Mouse (Mus musculus) kidney, embryonic 16.5 days (tissue): Measurements from ENCODE around the gene Phldb3. TPM values are rescaled to one million over a fixed set of nuclear protein-coding genes. Genes with fewer than 3 reads are reported as not detected.

Source experiments
- ATAC-seq: fragments of 200-750 bp; cut with Nextera tagmentation; 2 replicates; pipeline ENCODE4 v1.8.0; 2017; ENCODE audit warnings: moderate TSS enrichment; ENCODE audit not compliant: low FRiP score, low TSS enrichment
- H3K27ac ChIP-seq: fragments of 300-500 bp; sonication (generic); 2 replicates; pipeline ENCODE4 v1.5.1; 2014; ENCODE audit warnings: low read length
- H3K27me3 ChIP-seq: fragments of 300-500 bp; sonication (generic); 2 replicates; pipeline ENCODE4 v1.6.1; 2014; ENCODE audit warnings: low read length, control low read depth, mixed read lengths; ENCODE audit not compliant: insufficient read depth
- H3K36me3 ChIP-seq: fragments of 300-500 bp; sonication (generic); 2 replicates; pipeline ENCODE4 v1.6.1; 2014; ENCODE audit warnings: low read length, control low read depth, mixed read lengths; ENCODE audit not compliant: insufficient read depth
- H3K4me1 ChIP-seq: fragments of 300-500 bp; sonication (generic); 2 replicates; pipeline ENCODE4 v1.6.1; 2014; ENCODE audit warnings: low read length, control low read depth, mixed read lengths; ENCODE audit not compliant: insufficient read depth
- H3K4me2 ChIP-seq: fragments of 300-500 bp; sonication (generic); replicated peaks from 2 replicates; pipeline ENCODE4 v1.6.1; 2014; ENCODE audit warnings: low read depth, low read length
- H3K4me3 ChIP-seq: fragments of 300-500 bp; sonication (generic); 2 replicates; pipeline ENCODE4 v1.5.1; 2014; ENCODE audit warnings: mild to moderate bottlenecking, low read length
- H3K9ac ChIP-seq: fragments of 300-500 bp; sonication (generic); replicated peaks from 2 replicates; pipeline ENCODE4 v1.6.1; 2014; ENCODE audit warnings: low read length
- H3K9me3 ChIP-seq: fragments of 300-500 bp; sonication (generic); 2 replicates; pipeline ENCODE4 v1.6.1; 2016; ENCODE audit warnings: low read length, control low read depth
- WGBS: fragments of 180-500 bp; shearing (Covaris S2); extraction: QIAGEN DNeasy Blood & Tissue Kit; methylation state at CpG from one replicate; pipeline ENCODE4 v1.1.7; 2014; 5-methylcytosine and 5-hydroxymethylcytosine counted together
- polyA plus RNA-seq: library from polyadenylated mRNA; unstranded; fragments of >200 nt; fragmentation: Nextera tagmentation; extraction: Ambion mirVana; gene quantifications from 2 replicates; pipeline ENCODE4 v1.2.1, GENCODE M21; 2015

The Phldb3 gene
- polyA plus RNA-seq, 1 experiment from 2014 or later, result 0.14 TPM

DNA sequence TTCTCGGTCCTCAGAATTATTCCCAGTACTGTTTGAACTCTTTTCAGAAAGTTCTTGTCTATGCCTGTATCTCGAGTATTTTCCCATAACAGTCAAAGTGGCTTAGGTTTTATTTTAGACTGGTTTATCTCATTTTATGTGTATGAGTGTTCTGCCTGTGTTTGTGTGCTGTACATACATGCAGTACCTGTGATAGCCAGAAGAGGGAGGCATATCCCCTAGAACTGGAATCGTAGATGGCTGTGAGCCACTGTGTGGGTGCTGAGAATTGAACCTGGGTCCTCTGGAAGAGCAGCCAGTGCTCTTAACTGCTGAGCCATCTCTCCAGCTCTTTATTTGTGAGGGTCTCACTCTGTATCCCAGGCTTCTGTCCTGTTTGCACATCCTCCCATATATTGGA, 10.6 kb downstream of the Phldb3 start:
- 84% methylated on average over 3 of the region's 3 CpGs for WGBS
- ATAC-seq, result no peak

DNA sequence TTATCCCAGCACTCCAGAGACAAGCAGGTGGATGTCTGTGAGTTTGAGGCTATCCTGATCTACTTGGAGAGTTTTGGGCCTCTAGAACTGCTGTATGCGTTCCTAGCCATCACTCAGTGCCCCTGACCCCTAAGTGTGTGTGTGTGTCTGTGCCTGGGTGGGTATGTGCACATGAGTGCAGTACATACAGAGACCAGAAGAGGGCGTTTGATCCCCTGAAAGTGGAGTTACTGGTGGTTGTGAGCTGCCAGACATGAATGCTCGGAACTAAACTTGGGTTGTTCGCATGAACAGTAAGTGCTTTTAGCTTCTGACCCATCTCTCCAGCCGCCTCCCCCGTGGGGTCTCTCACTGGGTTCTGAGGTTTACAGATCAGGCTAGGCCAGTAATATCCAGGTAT, 12.4 kb downstream of the Phldb3 start:
- H3K27me3 ChIP-seq, result no peaks in the 10 kb centered on the region
- no peak for ATAC-seq

More for the DNA sequence above, 10.6 kb downstream of the Phldb3 start:
- Histone ChIP-seq H3K4me2 (no peak overlapping the region), H3K9me3 (no peaks in the 10 kb centered on the region), H3K4me3 (no peak overlapping the region), H3K36me3 (0 out of 2 replicates have a peak, but pooled peaks cover 2% of the 10 kb centered on the region), H3K4me1 (no peaks in the 10 kb centered on the region), H3K9ac (no peak overlapping the region), H3K27ac (no peak overlapping the region), H3K27me3 (no peaks in the 10 kb centered on the region)

DNA sequence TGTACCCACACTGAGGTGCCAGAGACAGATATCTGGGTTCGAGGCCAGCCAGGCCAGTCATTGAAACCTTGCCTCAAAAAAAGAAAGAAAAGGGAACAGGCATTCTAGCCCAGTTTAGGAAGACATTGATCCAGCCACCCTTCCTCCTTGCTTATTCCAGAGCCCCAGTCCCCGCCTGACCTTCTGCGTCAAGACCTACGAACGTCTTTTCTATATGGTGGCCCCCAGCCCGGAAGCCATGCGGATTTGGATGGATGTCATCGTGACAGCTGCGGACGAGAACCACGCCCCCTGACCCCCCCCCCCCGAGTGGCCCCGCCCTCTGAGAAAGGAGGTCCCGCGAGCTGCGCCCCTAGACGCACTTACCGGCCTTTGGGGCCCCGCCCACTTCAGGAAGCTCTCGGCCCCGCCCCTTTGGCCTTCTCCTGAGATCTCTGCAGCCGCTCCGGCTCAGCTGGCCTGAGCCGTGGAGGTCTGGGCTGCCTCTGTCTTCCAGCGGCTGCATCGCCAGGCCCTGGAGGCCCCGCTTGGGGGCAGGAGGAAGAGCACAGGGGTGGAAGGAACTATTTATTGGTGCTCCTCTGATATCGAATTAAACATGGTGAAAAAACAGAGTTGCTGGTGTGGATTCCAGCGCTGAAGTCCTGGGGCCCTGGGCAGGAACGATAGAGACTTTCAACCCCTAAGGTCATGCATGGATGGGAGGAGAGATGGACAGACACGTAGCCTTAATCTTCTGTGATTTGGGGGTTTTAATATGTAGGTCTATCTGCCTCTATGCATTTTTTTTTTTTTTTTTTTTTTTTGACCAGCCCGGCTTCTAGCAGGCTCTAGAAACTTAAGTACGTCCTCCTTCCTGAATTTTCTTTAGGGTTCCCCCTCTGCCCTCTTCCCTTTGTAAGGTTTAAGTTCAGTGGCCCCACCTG, 18.4 kb downstream of the Phldb3 start:
- no peaks in the 10 kb centered on the region for H3K9me3 ChIP-seq
- peak overlapping the region; percentile 65 for H3K9ac ChIP-seq
- no peaks in the 10 kb centered on the region for H3K27me3 ChIP-seq
- H3K4me3 ChIP-seq, result peak overlapping the region; percentile 43
- peak overlapping the region; percentile 70 for H3K4me2 ChIP-seq
- no peak overlapping the region for H3K27ac ChIP-seq
- peak; percentile 93 for ATAC-seq
- peaks cover 7% of the 10 kb centered on the region for H3K4me1 ChIP-seq
- H3K36me3 ChIP-seq, result no peaks in the 10 kb centered on the region
- WGBS, result 6% methylated on average over 31 of the region's 33 CpGs

More for the DNA sequence above, 12.4 kb downstream of the Phldb3 start:
- WGBS, result 79% methylated on average over 6 of the region's 6 CpGs
- no peak overlapping the region for H3K9ac ChIP-seq
- no peaks in the 10 kb centered on the region for H3K9me3 ChIP-seq
- H3K4me3 ChIP-seq, result no peak overlapping the region
- no peaks in the 10 kb centered on the region for H3K4me1 ChIP-seq
- 0 out of 2 replicates have a peak, but pooled peaks cover 2% of the 10 kb centered on the region for H3K36me3 ChIP-seq
- no peak overlapping the region for H3K27ac ChIP-seq
- no peak overlapping the region for H3K4me2 ChIP-seq

DNA sequence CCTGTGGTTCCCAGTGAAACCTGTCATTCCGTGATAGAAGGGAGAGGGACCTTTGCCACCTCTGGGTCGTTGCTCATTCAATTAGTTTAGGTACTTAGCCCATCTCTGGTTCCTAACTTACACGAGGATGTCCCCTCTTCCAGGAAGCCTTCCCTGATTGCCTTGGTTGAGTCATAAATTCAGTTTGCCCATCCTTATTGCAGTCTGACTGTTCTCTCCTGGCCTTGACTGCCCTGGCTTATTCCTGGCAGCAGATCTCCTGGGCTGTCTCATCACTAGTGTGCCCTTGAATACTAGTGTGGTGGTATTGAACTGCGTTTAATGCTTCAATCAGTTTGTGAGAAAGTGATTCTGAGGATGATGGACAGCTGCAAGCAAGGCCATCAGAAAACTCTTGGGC, 19.1 kb downstream of the Phldb3 start:
- WGBS, result 61% methylated on average over 4 of the region's 4 CpGs
- no peak overlapping the region for H3K4me2 ChIP-seq
- H3K27me3 ChIP-seq, result no peaks in the 10 kb centered on the region
- no peak for ATAC-seq
- no peak overlapping the region for H3K27ac ChIP-seq
- no peaks in the 10 kb centered on the region for H3K36me3 ChIP-seq
- no peaks in the 10 kb centered on the region for H3K9me3 ChIP-seq
- H3K4me1 ChIP-seq, result peaks cover 7% of the 10 kb centered on the region
- H3K9ac ChIP-seq, result no peak overlapping the region; the same call in 1 of the 2 replicates
- H3K4me3 ChIP-seq, result no peak overlapping the region

DNA sequence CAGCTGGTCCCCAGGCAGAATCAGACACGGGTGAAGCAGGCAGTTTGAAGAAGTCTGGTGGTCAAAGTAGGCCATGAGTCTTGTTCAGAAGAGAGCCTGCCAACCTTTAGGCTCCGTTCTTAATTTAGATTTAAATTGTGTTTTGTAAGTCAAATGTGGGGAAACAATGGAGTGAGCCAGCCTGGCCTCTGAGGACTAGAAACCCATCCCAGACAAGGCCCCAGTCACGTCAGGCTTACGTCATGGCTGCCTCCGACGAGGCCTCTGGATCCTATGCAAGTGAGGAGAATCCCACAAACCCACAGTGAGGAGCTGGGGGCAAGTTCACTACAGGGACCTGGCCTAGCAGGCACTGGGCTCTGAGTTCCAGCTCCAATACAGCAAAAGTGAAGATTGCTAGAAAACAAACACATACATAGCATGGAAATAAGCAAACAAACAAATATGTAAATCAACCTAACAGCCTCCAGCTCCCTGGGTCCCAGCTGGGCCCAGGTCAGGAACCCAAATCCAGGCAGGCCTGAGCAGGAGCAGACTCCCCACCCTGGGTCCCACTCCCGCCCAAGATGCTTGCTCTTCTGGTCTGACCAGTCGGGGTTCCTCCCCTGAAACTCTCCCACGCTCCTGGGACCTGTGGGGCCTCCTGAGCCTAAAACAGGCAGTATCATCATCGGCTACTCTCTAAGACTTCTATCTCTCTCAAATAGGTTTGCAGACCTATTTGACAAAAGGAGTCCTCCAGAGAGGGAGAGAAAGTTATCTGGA, 19.7 kb downstream of the Phldb3 start:
- no peaks in the 10 kb centered on the region for H3K27me3 ChIP-seq
- no peak for ATAC-seq
- no peak overlapping the region for H3K27ac ChIP-seq
- H3K4me2 ChIP-seq, result no peak overlapping the region
- no peak overlapping the region for H3K9ac ChIP-seq
- no peaks in the 10 kb centered on the region for H3K9me3 ChIP-seq
- no peaks in the 10 kb centered on the region for H3K36me3 ChIP-seq
- H3K4me1 ChIP-seq, result peaks cover 7% of the 10 kb centered on the region
- no peak overlapping the region for H3K4me3 ChIP-seq
- 76% methylated on average over 10 of the region's 10 CpGs for WGBS

DNA sequence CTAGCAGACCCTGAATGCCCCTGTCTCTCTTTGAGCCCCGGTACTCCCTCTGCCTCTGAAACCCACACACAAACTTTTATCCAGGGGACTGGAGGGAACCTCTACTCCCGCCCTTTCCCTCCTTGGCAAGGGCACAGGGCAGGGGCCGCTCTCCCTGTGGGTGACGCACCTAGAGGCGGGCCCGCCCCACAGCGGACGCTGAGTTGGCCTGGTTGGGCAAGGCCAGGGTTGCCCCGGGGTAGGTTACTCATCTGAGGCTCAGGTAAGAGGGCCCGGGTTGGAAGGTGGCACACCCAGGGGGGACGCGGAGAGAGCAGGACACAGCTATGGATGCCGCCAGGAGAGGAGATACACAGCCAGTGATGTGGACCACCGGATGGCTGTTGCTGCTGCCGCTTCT, 25.7 kb downstream of the Phldb3 start, which contains the start of gene Lypd3:
Lypd3 (plus strand) TSS at position 287 of the 400 bp plus-strand sequence.
- Histone ChIP-seq H3K27me3 (peaks cover 51% of the 10 kb centered on the region), H3K9ac (peak within 1 kb of the TSS; percentile 31; the same call in 1 of the 2 replicates), H3K36me3 (no peaks in the 10 kb centered on the region), H3K4me1 (peaks cover 10% of the 10 kb centered on the region; the same call in 1 of the 2 replicates), H3K4me2 (peak within 1 kb of the TSS; percentile 23), H3K9me3 (no peaks in the 10 kb centered on the region), H3K4me3 (peak within 1 kb of the TSS; percentile 11; the same call in 1 of the 2 replicates), H3K27ac (no peak within 1 kb of the TSS)
- WGBS, result 13% methylated on average over 15 of the region's 15 CpGs
- ATAC-seq, result no peak

DNA sequence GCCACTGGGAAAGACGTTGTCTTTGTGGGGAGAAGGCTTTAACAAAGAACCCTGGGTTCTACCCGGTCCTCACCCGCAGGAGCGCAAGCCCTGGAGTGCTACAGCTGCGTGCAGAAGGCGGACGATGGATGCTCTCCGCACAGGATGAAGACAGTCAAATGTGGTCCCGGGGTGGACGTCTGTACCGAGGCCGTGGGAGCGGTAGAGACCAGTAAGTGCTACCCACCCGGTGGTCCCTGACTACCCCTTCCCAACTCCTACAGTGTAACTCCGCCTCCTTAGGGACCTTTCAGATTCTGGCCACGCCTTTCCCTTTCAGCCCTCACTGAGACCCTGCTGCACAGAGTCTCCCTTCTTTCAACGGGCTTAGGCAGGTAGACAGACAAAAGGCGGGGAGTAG, 26.5 kb downstream of the Phldb3 start:
- H3K9me3 ChIP-seq, result no peaks in the 10 kb centered on the region
- peaks cover 57% of the 10 kb centered on the region for H3K27me3 ChIP-seq
- H3K9ac ChIP-seq, result peak overlapping the region; percentile 31; the same call in 1 of the 2 replicates
- H3K4me1 ChIP-seq, result peaks cover 10% of the 10 kb centered on the region; the same call in 1 of the 2 replicates
- peak; percentile 20; the same call in 1 of the 2 replicates for ATAC-seq
- 2% methylated on average over 18 of the region's 18 CpGs for WGBS
- H3K4me2 ChIP-seq, result peak overlapping the region; percentile 23
- H3K36me3 ChIP-seq, result no peaks in the 10 kb centered on the region
- no peak overlapping the region for H3K27ac ChIP-seq
- H3K4me3 ChIP-seq, result peak overlapping the region; percentile 11; the same call in 1 of the 2 replicates

DNA sequence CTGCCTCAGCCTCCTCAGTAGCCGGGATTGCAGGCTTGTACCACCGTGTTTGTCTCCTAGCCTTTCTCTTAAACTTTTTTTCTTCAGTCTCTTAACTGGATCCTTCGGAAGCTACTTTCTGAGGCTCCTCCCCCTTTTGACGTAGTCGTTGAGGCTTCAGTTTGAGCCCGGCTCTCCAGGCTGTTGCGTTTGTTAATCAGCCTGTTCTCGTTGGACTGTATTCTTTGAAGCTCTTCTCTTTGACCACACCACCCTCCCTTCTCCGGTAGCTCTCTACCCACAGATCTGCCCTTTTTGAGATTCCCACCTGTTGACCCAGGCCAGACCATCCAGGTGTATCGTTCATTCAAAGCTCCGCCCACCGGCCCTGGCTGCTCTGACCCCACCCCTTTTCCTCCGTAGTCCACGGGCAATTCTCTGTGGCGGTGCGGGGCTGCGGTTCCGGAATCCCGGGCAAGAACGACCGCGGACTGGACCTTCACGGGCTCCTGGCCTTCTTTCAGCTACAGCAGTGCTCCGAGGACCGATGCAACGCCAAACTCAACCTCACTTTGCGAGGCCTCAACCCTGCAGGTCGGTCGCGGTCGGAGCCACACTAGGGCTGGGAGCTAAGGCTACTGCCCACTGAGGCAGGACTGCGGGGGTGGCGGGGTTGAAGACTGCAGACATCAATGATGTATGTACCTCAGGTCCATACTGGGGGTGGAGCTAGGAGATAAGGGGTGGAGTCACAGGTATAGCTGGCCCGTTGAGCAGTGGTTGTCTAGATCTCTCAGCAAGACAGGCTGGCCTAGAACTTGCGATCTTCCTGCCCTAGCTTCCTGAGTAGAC, 27.7 kb downstream of the Phldb3 start:
- peaks cover 57% of the 10 kb centered on the region for H3K27me3 ChIP-seq
- H3K27ac ChIP-seq, result no peak overlapping the region
- ATAC-seq, result peak; percentile 66; the same call in 1 of the 2 replicates
- peak overlapping the region; percentile 51 for H3K4me3 ChIP-seq
- H3K4me2 ChIP-seq, result peak overlapping the region; percentile 85
- peak overlapping the region; percentile 56 for H3K9ac ChIP-seq
- no peaks in the 10 kb centered on the region for H3K36me3 ChIP-seq
- 1% methylated on average over 35 of the region's 35 CpGs for WGBS
- H3K4me1 ChIP-seq, result peaks cover 10% of the 10 kb centered on the region; the same call in 1 of the 2 replicates
- no peaks in the 10 kb centered on the region for H3K9me3 ChIP-seq

DNA sequence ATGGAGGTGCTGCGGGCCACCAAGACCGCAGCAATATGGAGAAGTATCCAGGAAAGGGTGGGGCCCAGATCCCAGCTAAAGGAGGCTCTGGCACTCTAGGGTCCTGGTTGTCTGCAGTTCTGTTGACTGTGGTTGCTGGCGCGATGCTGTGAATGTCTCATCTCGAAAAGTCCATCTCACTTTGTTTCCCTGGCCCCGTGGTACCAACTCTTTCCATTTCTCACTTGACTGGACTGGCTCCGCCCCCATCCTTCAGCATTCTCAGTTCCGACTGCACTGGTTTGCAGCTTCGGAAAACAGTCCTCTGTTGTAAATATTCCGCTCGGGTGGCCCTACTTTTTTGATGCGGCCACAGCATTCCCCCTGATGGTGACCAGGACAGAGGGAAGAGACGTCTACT, 29.9 kb downstream of the Phldb3 start:
- Histone ChIP-seq H3K36me3 (no peaks in the 10 kb centered on the region), H3K27me3 (peaks cover 57% of the 10 kb centered on the region)

More for the DNA sequence above, 29.9 kb downstream of the Phldb3 start:
- 52% methylated on average over 13 of the region's 13 CpGs for WGBS
- H3K9me3 ChIP-seq, result no peaks in the 10 kb centered on the region
- no peak overlapping the region for H3K9ac ChIP-seq
- H3K27ac ChIP-seq, result no peak overlapping the region
- H3K4me1 ChIP-seq, result peaks cover 10% of the 10 kb centered on the region; the same call in 1 of the 2 replicates
- no peak overlapping the region for H3K4me3 ChIP-seq
- H3K4me2 ChIP-seq, result no peak overlapping the region
- ATAC-seq, result no peak
